Mouse (Mus musculus): Measurements from ENCODE around the gene Ssu2. TPM values are rescaled to one million over a fixed set of nuclear protein-coding genes. Genes with fewer than 3 reads are reported as not detected.

Ssu2 gene
- polyA plus RNA-seq, 1 experiment from 2014 or later: 0.17 TPM

GRCm38 (mm10) chr6:112382990-112383685 is 4.7 kb downstream of the Ssu2 start:
- H3K9ac ChIP-seq: no peak overlapping the region
- no peak overlapping the region for H3K27ac ChIP-seq (ENCODE audit: poor library complexity, severe bottlenecking)
- H3K36me3 ChIP-seq: no peaks in the 10 kb centered on the region
- no peaks in the 10 kb centered on the region for H3K9me3 ChIP-seq (replicated peaks)
- no peak overlapping the region for H3K4me2 ChIP-seq
- H3K4me1 ChIP-seq (replicated peaks): peaks cover 10% of the 10 kb centered on the region
- 0 out of 2 replicates have a peak, but pooled peaks cover 8% of the 10 kb centered on the region for H3K27me3 ChIP-seq (replicated peaks)
- no peak overlapping the region for H3K4me3 ChIP-seq
- no peak for ATAC-seq (ENCODE audit: insufficient number of reproducible peaks, low FRiP score)
- 68% methylated on average over 8 of the region's 8 CpGs for WGBS

GRCm38 (mm10) chr6:112379054-112379453 is 8.8 kb downstream of the Ssu2 start:
- WGBS: 80% methylated on average over 9 of the region's 9 CpGs

GRCm38 (mm10) chr6:112375661-112376392 is 12.0 kb downstream of the Ssu2 start:
- WGBS: 57% methylated on average over 11 of the region's 13 CpGs
- ATAC-seq (ENCODE audit: insufficient number of reproducible peaks, low FRiP score): no peak
- Histone ChIP-seq H3K27me3 (replicated peaks) (peaks cover 24% of the 10 kb centered on the region), H3K4me1 (replicated peaks) (no peaks in the 10 kb centered on the region; the same call in 1 of the 2 replicates), H3K4me2 (no peak overlapping the region), H3K36me3 (no peaks in the 10 kb centered on the region), H3K9me3 (replicated peaks) (no peaks in the 10 kb centered on the region), H3K9ac (no peak overlapping the region), H3K4me3 (no peak overlapping the region), H3K27ac (ENCODE audit: poor library complexity, severe bottlenecking) (no peak overlapping the region)

More at GRCm38 (mm10) chr6:112379054-112379453, 8.8 kb downstream of the Ssu2 start:
- no peak overlapping the region for H3K4me3 ChIP-seq
- peaks cover 20% of the 10 kb centered on the region; the same call in 1 of the 2 replicates for H3K27me3 ChIP-seq (replicated peaks)
- no peak overlapping the region for H3K27ac ChIP-seq (ENCODE audit: poor library complexity, severe bottlenecking)
- H3K9ac ChIP-seq: no peak overlapping the region
- H3K4me1 ChIP-seq (replicated peaks): peaks cover 10% of the 10 kb centered on the region
- H3K4me2 ChIP-seq: no peak overlapping the region
- H3K36me3 ChIP-seq: no peaks in the 10 kb centered on the region
- ATAC-seq (ENCODE audit: insufficient number of reproducible peaks, low FRiP score): no peak
- H3K9me3 ChIP-seq (replicated peaks): no peaks in the 10 kb centered on the region

- no peak for ATAC-seq (ENCODE audit: insufficient number of reproducible peaks, low FRiP score)
- Histone ChIP-seq H3K36me3 (no peaks in the 10 kb centered on the region), H3K9me3 (replicated peaks) (no peaks in the 10 kb centered on the region), H3K27me3 (replicated peaks) (peaks cover 20% of the 10 kb centered on the region), H3K9ac (no peak overlapping the region), H3K4me1 (replicated peaks) (no peaks in the 10 kb centered on the region; the same call in 1 of the 2 replicates), H3K4me3 (no peak overlapping the region), H3K27ac (ENCODE audit: poor library complexity, severe bottlenecking) (no peak overlapping the region), H3K4me2 (no peak overlapping the region)
- WGBS: 42% methylated on average over 8 of the region's 8 CpGs
These were observed 13.8 kb downstream of the Ssu2 start for GRCm38 (mm10) chr6:112373886-112374585.

- Histone ChIP-seq H3K9ac (no peak overlapping the region), H3K27me3 (replicated peaks) (no peaks in the 10 kb centered on the region), H3K36me3 (no peaks in the 10 kb centered on the region), H3K4me2 (no peak overlapping the region), H3K4me1 (replicated peaks) (no peaks in the 10 kb centered on the region), H3K27ac (ENCODE audit: poor library complexity, severe bottlenecking) (no peak overlapping the region), H3K9me3 (replicated peaks) (peaks cover 3% of the 10 kb centered on the region; the same call in 1 of the 2 replicates), H3K4me3 (no peak overlapping the region)
- ATAC-seq (ENCODE audit: insufficient number of reproducible peaks, low FRiP score): no peak
- WGBS: 81% methylated on average over 10 of the region's 10 CpGs
These were observed 22.5 kb downstream of the Ssu2 start for GRCm38 (mm10) chr6:112365294-112365693.

GRCm38 (mm10) chr6:112364581-112364980 is 23.2 kb downstream of the Ssu2 start:
- Histone ChIP-seq H3K4me1 (replicated peaks) (no peaks in the 10 kb centered on the region), H3K27ac (ENCODE audit: poor library complexity, severe bottlenecking) (no peak overlapping the region), H3K9ac (no peak overlapping the region), H3K27me3 (replicated peaks) (no peaks in the 10 kb centered on the region), H3K36me3 (no peaks in the 10 kb centered on the region), H3K4me3 (no peak overlapping the region), H3K9me3 (replicated peaks) (peaks cover 3% of the 10 kb centered on the region; the same call in 1 of the 2 replicates), H3K4me2 (no peak overlapping the region)
- 35% methylated on average over 2 of the region's 2 CpGs for WGBS
- no peak for ATAC-seq (ENCODE audit: insufficient number of reproducible peaks, low FRiP score)

- no peaks in the 10 kb centered on the region for H3K4me1 ChIP-seq (replicated peaks)
- H3K36me3 ChIP-seq: no peaks in the 10 kb centered on the region
- H3K4me3 ChIP-seq: no peak overlapping the region
- H3K27ac ChIP-seq (ENCODE audit: poor library complexity, severe bottlenecking): no peak overlapping the region
- 32% methylated on average over 6 of the region's 6 CpGs for WGBS
- H3K9ac ChIP-seq: no peak overlapping the region
- peaks cover 3% of the 10 kb centered on the region; the same call in 1 of the 2 replicates for H3K9me3 ChIP-seq (replicated peaks)
- no peak; the same call in 1 of the 2 replicates for ATAC-seq (ENCODE audit: insufficient number of reproducible peaks, low FRiP score)
- no peak overlapping the region for H3K4me2 ChIP-seq
- no peaks in the 10 kb centered on the region for H3K27me3 ChIP-seq (replicated peaks)
These were observed 25.4 kb downstream of the Ssu2 start for GRCm38 (mm10) chr6:112362349-112362958.

- Histone ChIP-seq H3K4me1 (replicated peaks) (no peaks in the 10 kb centered on the region), H3K4me2 (no peak overlapping the region), H3K27ac (ENCODE audit: poor library complexity, severe bottlenecking) (no peak overlapping the region), H3K4me3 (no peak overlapping the region), H3K27me3 (replicated peaks) (no peaks in the 10 kb centered on the region), H3K36me3 (no peaks in the 10 kb centered on the region), H3K9me3 (replicated peaks) (no peaks in the 10 kb centered on the region), H3K9ac (no peak overlapping the region)
- no peak for ATAC-seq (ENCODE audit: insufficient number of reproducible peaks, low FRiP score)
- WGBS: 80% methylated on average over 8 of the region's 8 CpGs
These were observed 27.1 kb downstream of the Ssu2 start for GRCm38 (mm10) chr6:112360676-112361075.

- no peaks in the 10 kb centered on the region for H3K4me1 ChIP-seq (replicated peaks)
- no peaks in the 10 kb centered on the region for H3K9me3 ChIP-seq (replicated peaks)
- H3K27ac ChIP-seq (ENCODE audit: poor library complexity, severe bottlenecking): no peak overlapping the region
- H3K4me2 ChIP-seq: no peak overlapping the region
- no peaks in the 10 kb centered on the region for H3K27me3 ChIP-seq (replicated peaks)
- 85% methylated on average over 1 of the region's 1 CpGs for WGBS
- no peak overlapping the region for H3K9ac ChIP-seq
- ATAC-seq (ENCODE audit: insufficient number of reproducible peaks, low FRiP score): no peak
- H3K4me3 ChIP-seq: no peak overlapping the region
- no peaks in the 10 kb centered on the region for H3K36me3 ChIP-seq
These were observed 28.5 kb downstream of the Ssu2 start for GRCm38 (mm10) chr6:112359341-112359740.

- no peaks in the 10 kb centered on the region for H3K27me3 ChIP-seq (replicated peaks)
- WGBS: 75% methylated on average over 4 of the region's 4 CpGs
- H3K4me1 ChIP-seq (replicated peaks): 0 out of 2 replicates have a peak, but pooled peaks cover 3% of the 10 kb centered on the region
- no peak overlapping the region for H3K9ac ChIP-seq
- no peak overlapping the region for H3K4me3 ChIP-seq
- H3K4me2 ChIP-seq: no peak overlapping the region
- H3K27ac ChIP-seq (ENCODE audit: poor library complexity, severe bottlenecking): no peak overlapping the region
- no peaks in the 10 kb centered on the region for H3K36me3 ChIP-seq
- H3K9me3 ChIP-seq (replicated peaks): no peaks in the 10 kb centered on the region
- no peak for ATAC-seq (ENCODE audit: insufficient number of reproducible peaks, low FRiP score)
These were observed 37.4 kb downstream of the Ssu2 start for GRCm38 (mm10) chr6:112350452-112350851.

- Histone ChIP-seq H3K4me3 (no peak overlapping the region), H3K4me2 (no peak overlapping the region), H3K9me3 (replicated peaks) (no peaks in the 10 kb centered on the region), H3K9ac (no peak overlapping the region), H3K36me3 (no peaks in the 10 kb centered on the region), H3K27ac (ENCODE audit: poor library complexity, severe bottlenecking) (no peak overlapping the region), H3K27me3 (replicated peaks) (no peaks in the 10 kb centered on the region), H3K4me1 (replicated peaks) (no peaks in the 10 kb centered on the region)
- 74% methylated on average over 4 of the region's 4 CpGs for WGBS
- ATAC-seq (ENCODE audit: insufficient number of reproducible peaks, low FRiP score): no peak
These were observed 48.8 kb downstream of the Ssu2 start for GRCm38 (mm10) chr6:112339016-112339415.
